Mouse (Mus musculus): ENCODE results near the gene Pdhx. TPM values are rescaled to one million over a fixed set of nuclear protein-coding genes. Genes with fewer than 3 reads are reported as not detected.

Pdhx gene
- polyA plus RNA-seq, 1 experiment from 2014 or later, result 37.2 TPM

GRCm38 (mm10) chr2:103088099-103088498, 14.8 kb upstream of the Pdhx start:
- no peak overlapping the region for H3K9ac ChIP-seq (ENCODE audit: low read length)
- peaks cover 16% of the 10 kb centered on the region for H3K36me3 ChIP-seq (ENCODE audit: control insufficient read depth, insufficient read depth, low read length)
- no peak for ATAC-seq (replicated peaks; ENCODE audit: low FRiP score, low TSS enrichment, low read depth)
- no peak overlapping the region for H3K27ac ChIP-seq (ENCODE audit: low read depth)
- H3K4me3 ChIP-seq (ENCODE audit: low read depth, low read length), result no peak overlapping the region
- H3K9me3 ChIP-seq (ENCODE audit: control insufficient read depth, low read length), result no peaks in the 10 kb centered on the region
- DNase-seq (ENCODE audit: low spot score), result no peak
- H3K4me1 ChIP-seq (replicated peaks; ENCODE audit: control insufficient read depth, insufficient read depth, low read length), result no peaks in the 10 kb centered on the region
- WGBS, result 95% methylated on average over 4 of the region's 4 CpGs
- H3K4me2 ChIP-seq (ENCODE audit: low read length), result no peak overlapping the region
- no peaks in the 10 kb centered on the region for H3K27me3 ChIP-seq (replicated peaks; ENCODE audit: control insufficient read depth, insufficient read depth, low read length)

GRCm38 (mm10) chr2:103086432-103086831, 13.1 kb upstream of the Pdhx start:
- Histone ChIP-seq H3K36me3 (ENCODE audit: control insufficient read depth, insufficient read depth, low read length) (peaks cover 8% of the 10 kb centered on the region; the same call in 1 of the 2 replicates), H3K4me2 (ENCODE audit: low read length) (no peak overlapping the region), H3K9me3 (ENCODE audit: control insufficient read depth, low read length) (no peaks in the 10 kb centered on the region), H3K27me3 (replicated peaks; ENCODE audit: control insufficient read depth, insufficient read depth, low read length) (no peaks in the 10 kb centered on the region), H3K9ac (ENCODE audit: low read length) (no peak overlapping the region), H3K27ac (ENCODE audit: low read depth) (no peak overlapping the region), H3K4me3 (ENCODE audit: low read depth, low read length) (no peak overlapping the region), H3K4me1 (replicated peaks; ENCODE audit: control insufficient read depth, insufficient read depth, low read length) (no peaks in the 10 kb centered on the region)
- WGBS, result 7% methylated on average over 1 of the region's 1 CpGs
- ATAC-seq (replicated peaks; ENCODE audit: low FRiP score, low TSS enrichment, low read depth), result no peak
- DNase-seq (ENCODE audit: low spot score), result no peak

- H3K4me2 ChIP-seq (ENCODE audit: low read length), result no peak overlapping the region
- H3K9me3 ChIP-seq (ENCODE audit: control insufficient read depth, low read length), result no peaks in the 10 kb centered on the region
- no peak overlapping the region for H3K9ac ChIP-seq (ENCODE audit: low read length)
- WGBS, result 77% methylated on average over 10 of the region's 10 CpGs
- no peaks in the 10 kb centered on the region for H3K4me1 ChIP-seq (replicated peaks; ENCODE audit: control insufficient read depth, insufficient read depth, low read length)
- no peak overlapping the region for H3K27ac ChIP-seq (ENCODE audit: low read depth)
- DNase-seq (ENCODE audit: low spot score), result no peak
- ATAC-seq (replicated peaks; ENCODE audit: low FRiP score, low TSS enrichment, low read depth), result no peak
- H3K4me3 ChIP-seq (ENCODE audit: low read depth, low read length), result no peak overlapping the region
- H3K27me3 ChIP-seq (replicated peaks; ENCODE audit: control insufficient read depth, insufficient read depth, low read length), result no peaks in the 10 kb centered on the region
- H3K36me3 ChIP-seq (ENCODE audit: control insufficient read depth, insufficient read depth, low read length), result peaks cover 8% of the 10 kb centered on the region; the same call in 1 of the 2 replicates
Observed at GRCm38 (mm10) chr2:103085633-103086032, 12.3 kb upstream of the Pdhx start.

- DNase-seq (ENCODE audit: low spot score), result no peak
- no peak for ATAC-seq (replicated peaks; ENCODE audit: low FRiP score, low TSS enrichment, low read depth)
- WGBS, result 56% methylated on average over 5 of the region's 5 CpGs
Observed at GRCm38 (mm10) chr2:103084451-103084850, 11.1 kb upstream of the Pdhx start.

GRCm38 (mm10) chr2:103082853-103083252, 9.5 kb upstream of the Pdhx start:
- Histone ChIP-seq H3K36me3 (ENCODE audit: control insufficient read depth, insufficient read depth, low read length) (peaks cover 4% of the 10 kb centered on the region; the same call in 1 of the 2 replicates), H3K9me3 (ENCODE audit: control insufficient read depth, low read length) (no peaks in the 10 kb centered on the region), H3K9ac (ENCODE audit: low read length) (no peak overlapping the region), H3K4me3 (ENCODE audit: low read depth, low read length) (no peak overlapping the region), H3K4me2 (ENCODE audit: low read length) (no peak overlapping the region), H3K27ac (ENCODE audit: low read depth) (no peak overlapping the region), H3K4me1 (replicated peaks; ENCODE audit: control insufficient read depth, insufficient read depth, low read length) (no peaks in the 10 kb centered on the region), H3K27me3 (replicated peaks; ENCODE audit: control insufficient read depth, insufficient read depth, low read length) (no peaks in the 10 kb centered on the region)
- WGBS, result 82% methylated on average over 7 of the region's 7 CpGs
- DNase-seq (ENCODE audit: low spot score), result no peak
- ATAC-seq (replicated peaks; ENCODE audit: low FRiP score, low TSS enrichment, low read depth), result no peak

More at GRCm38 (mm10) chr2:103084451-103084850, 11.1 kb upstream of the Pdhx start:
- Histone ChIP-seq H3K9me3 (ENCODE audit: control insufficient read depth, low read length) (no peaks in the 10 kb centered on the region), H3K36me3 (ENCODE audit: control insufficient read depth, insufficient read depth, low read length) (peaks cover 8% of the 10 kb centered on the region; the same call in 1 of the 2 replicates), H3K4me1 (replicated peaks; ENCODE audit: control insufficient read depth, insufficient read depth, low read length) (no peaks in the 10 kb centered on the region), H3K4me3 (ENCODE audit: low read depth, low read length) (no peak overlapping the region), H3K27ac (ENCODE audit: low read depth) (no peak overlapping the region), H3K4me2 (ENCODE audit: low read length) (no peak overlapping the region), H3K9ac (ENCODE audit: low read length) (no peak overlapping the region), H3K27me3 (replicated peaks; ENCODE audit: control insufficient read depth, insufficient read depth, low read length) (no peaks in the 10 kb centered on the region)

GRCm38 (mm10) chr2:103081706-103082105, 8.4 kb upstream of the Pdhx start:
- H3K9me3 ChIP-seq (ENCODE audit: control insufficient read depth, low read length), result no peaks in the 10 kb centered on the region
- no peak overlapping the region for H3K27ac ChIP-seq (ENCODE audit: low read depth)
- H3K4me1 ChIP-seq (replicated peaks; ENCODE audit: control insufficient read depth, insufficient read depth, low read length), result no peaks in the 10 kb centered on the region
- no peaks in the 10 kb centered on the region for H3K27me3 ChIP-seq (replicated peaks; ENCODE audit: control insufficient read depth, insufficient read depth, low read length)
- DNase-seq (ENCODE audit: low spot score) (no peak), ATAC-seq (replicated peaks; ENCODE audit: low FRiP score, low TSS enrichment, low read depth) (no peak)
- H3K9ac ChIP-seq (ENCODE audit: low read length), result no peak overlapping the region
- H3K4me3 ChIP-seq (ENCODE audit: low read depth, low read length), result no peak overlapping the region
- 0 out of 2 replicates have a peak, but pooled peaks cover 9% of the 10 kb centered on the region for H3K36me3 ChIP-seq (ENCODE audit: control insufficient read depth, insufficient read depth, low read length)
- no peak overlapping the region for H3K4me2 ChIP-seq (ENCODE audit: low read length)
- 65% methylated on average over 5 of the region's 5 CpGs for whole genome bisulfite sequencing

GRCm38 (mm10) chr2:103081117-103081516, 7.8 kb upstream of the Pdhx start:
- DNase-seq (ENCODE audit: low spot score), result no peak
- 47% methylated on average over 6 of the region's 6 CpGs for WGBS
- no peak overlapping the region for H3K4me3 ChIP-seq (ENCODE audit: low read depth, low read length)

GRCm38 (mm10) chr2:103070586-103070985, 2.7 kb downstream of the Pdhx start:
- H3K36me3 ChIP-seq (ENCODE audit: control insufficient read depth, insufficient read depth, low read length), result no peaks in the 10 kb centered on the region
- H3K4me3 ChIP-seq (ENCODE audit: low read depth, low read length), result no peak overlapping the region
- H3K27ac ChIP-seq (ENCODE audit: low read depth), result no peak overlapping the region
- H3K27me3 ChIP-seq (replicated peaks; ENCODE audit: control insufficient read depth, insufficient read depth, low read length), result no peaks in the 10 kb centered on the region
- no peaks in the 10 kb centered on the region for H3K9me3 ChIP-seq (ENCODE audit: control insufficient read depth, low read length)
- no peak overlapping the region for H3K9ac ChIP-seq (ENCODE audit: low read length)
- peaks cover 24% of the 10 kb centered on the region for H3K4me1 ChIP-seq (replicated peaks; ENCODE audit: control insufficient read depth, insufficient read depth, low read length)
- DNase-seq (ENCODE audit: low spot score), result no peak
- no peak overlapping the region for H3K4me2 ChIP-seq (ENCODE audit: low read length)
- WGBS, result 60% methylated on average over 3 of the region's 3 CpGs
- ATAC-seq (replicated peaks; ENCODE audit: low FRiP score, low TSS enrichment, low read depth), result no peak

More at GRCm38 (mm10) chr2:103081117-103081516, 7.8 kb upstream of the Pdhx start:
- Histone ChIP-seq H3K4me1 (replicated peaks; ENCODE audit: control insufficient read depth, insufficient read depth, low read length) (no peaks in the 10 kb centered on the region), H3K27ac (ENCODE audit: low read depth) (no peak overlapping the region), H3K27me3 (replicated peaks; ENCODE audit: control insufficient read depth, insufficient read depth, low read length) (no peaks in the 10 kb centered on the region), H3K9me3 (ENCODE audit: control insufficient read depth, low read length) (no peaks in the 10 kb centered on the region), H3K4me2 (ENCODE audit: low read length) (no peak overlapping the region), H3K9ac (ENCODE audit: low read length) (no peak overlapping the region), H3K36me3 (ENCODE audit: control insufficient read depth, insufficient read depth, low read length) (0 out of 2 replicates have a peak, but pooled peaks cover 9% of the 10 kb centered on the region)
- no peak for ATAC-seq (replicated peaks; ENCODE audit: low FRiP score, low TSS enrichment, low read depth)

GRCm38 (mm10) chr2:103069752-103070405, 3.4 kb downstream of the Pdhx start:
- Histone ChIP-seq H3K9ac (ENCODE audit: low read length) (no peak overlapping the region), H3K27ac (ENCODE audit: low read depth) (no peak overlapping the region), H3K9me3 (ENCODE audit: control insufficient read depth, low read length) (no peaks in the 10 kb centered on the region), H3K36me3 (ENCODE audit: control insufficient read depth, insufficient read depth, low read length) (no peaks in the 10 kb centered on the region), H3K4me2 (ENCODE audit: low read length) (no peak overlapping the region), H3K4me1 (replicated peaks; ENCODE audit: control insufficient read depth, insufficient read depth, low read length) (peaks cover 24% of the 10 kb centered on the region), H3K4me3 (ENCODE audit: low read depth, low read length) (no peak overlapping the region), H3K27me3 (replicated peaks; ENCODE audit: control insufficient read depth, insufficient read depth, low read length) (no peaks in the 10 kb centered on the region)
- WGBS, result 94% methylated on average over 5 of the region's 5 CpGs
- DNase-seq (ENCODE audit: low spot score) (no peak), ATAC-seq (replicated peaks; ENCODE audit: low FRiP score, low TSS enrichment, low read depth) (no peak)

Data from intestine, embryonic 14.5 days (tissue).